19 mouse cellular contexts compared by ENCODE assay signal in the genomic region with DNA sequence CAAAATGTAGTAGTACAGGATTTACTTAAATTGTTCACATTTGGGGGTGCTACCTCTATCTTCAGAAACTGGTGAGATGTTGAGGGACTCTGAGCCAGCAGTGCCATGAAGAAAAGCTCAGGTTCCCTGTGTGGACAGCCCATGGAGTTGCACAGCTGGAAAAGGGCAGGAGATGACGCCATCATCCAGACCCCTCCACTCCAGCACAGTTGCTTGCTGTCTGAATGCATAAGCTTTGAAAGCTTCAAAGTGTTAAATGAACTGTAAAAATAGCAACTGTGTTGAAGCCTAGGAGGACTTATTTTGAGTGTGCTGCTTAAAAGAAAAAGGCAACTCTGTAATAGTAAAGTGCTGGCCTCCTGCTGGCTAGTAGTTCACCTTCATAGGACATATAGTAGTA.
DNase-seq lines count a peak whose midpoint lies in the region; ATAC-seq lines count a peak whose summit lies in the region.
"Had no signal": no experiment of that assay in that cellular context is flagged by ENCODE, and none has a peak within 500 bp of the region (broad histone marks: within the 10 kb centered on the region; RNA-seq: fewer than 3 reads in every experiment).

No protein-coding gene starts in this region.

- H3K4me3 ChIP-seq in neural tube, embryonic 15.5 days (replicated peaks) = no peak overlapping the region
- H3K4me3 ChIP-seq in forebrain, embryonic 13.5 days = no peak overlapping the region
- H3K4me3 ChIP-seq: heart, embryonic 10.5 days; hindbrain, embryonic 10.5 days; limb, embryonic 12.5 days; megakaryocyte, embryonic 14.5 days; neural tube, embryonic 13.5 days had no signal

- no peaks in the 10 kb centered on the region for H3K36me3 ChIP-seq in neural tube, embryonic 15.5 days
- 0 out of 2 replicates have a peak, but pooled peaks cover 3% of the 10 kb centered on the region for H3K36me3 ChIP-seq in forebrain, embryonic 13.5 days (ENCODE audit: poor library complexity, severe bottlenecking)
- H3K36me3 ChIP-seq: heart, embryonic 10.5 days; limb, embryonic 12.5 days; neural tube, embryonic 13.5 days had no signal

- 0 out of 2 replicates have a peak, but pooled peaks cover 5% of the 10 kb centered on the region for H3K4me1 ChIP-seq in neural tube, embryonic 15.5 days
- H3K4me1 ChIP-seq in forebrain, embryonic 13.5 days = peaks cover 7% of the 10 kb centered on the region
- H3K4me1 ChIP-seq: limb, embryonic 12.5 days had no signal

- H3K4me2 ChIP-seq in neural tube, embryonic 15.5 days = no peak overlapping the region
- no peak overlapping the region for H3K4me2 ChIP-seq in forebrain, embryonic 13.5 days
- H3K4me2 ChIP-seq: limb, embryonic 12.5 days; neural tube, embryonic 13.5 days had no signal

- H3K9me3 ChIP-seq in neural tube, embryonic 15.5 days (replicated peaks) = 0 out of 2 replicates have a peak, but pooled peaks cover 6% of the 10 kb centered on the region
- peaks cover 12% of the 10 kb centered on the region; the same call in 1 of the 2 replicates for H3K9me3 ChIP-seq in forebrain, embryonic 13.5 days (replicated peaks)
- H3K9me3 ChIP-seq: heart, embryonic 10.5 days had no signal

- no peaks in the 10 kb centered on the region for H3K27me3 ChIP-seq in neural tube, embryonic 15.5 days (replicated peaks)
- H3K27me3 ChIP-seq in forebrain, embryonic 13.5 days = no peaks in the 10 kb centered on the region
- H3K27me3 ChIP-seq: limb, embryonic 12.5 days; megakaryocyte, embryonic 14.5 days; neural tube, embryonic 13.5 days had no signal

- no peak overlapping the region for H3K9ac ChIP-seq in neural tube, embryonic 15.5 days (replicated peaks)
- H3K9ac ChIP-seq in forebrain, embryonic 13.5 days = no peak overlapping the region
- H3K9ac ChIP-seq: limb, embryonic 12.5 days; liver, embryonic 14.5 days; neural tube, embryonic 13.5 days had no signal

- 15% methylated on average over 1 of the region's 1 CpGs for WGBS in neural tube, embryonic 15.5 days
- WGBS in forebrain, embryonic 13.5 days = 0% methylated on average over 1 of the region's 1 CpGs

- 0 out of 2 replicates have a peak overlapping the region, but pooled peaks have one; percentile 28 for H3K27ac ChIP-seq in neural tube, embryonic 15.5 days (replicated peaks)
- no peak overlapping the region for H3K27ac ChIP-seq in forebrain, embryonic 13.5 days
- H3K27ac ChIP-seq: heart, embryonic 10.5 days; hindbrain, embryonic 10.5 days; limb, embryonic 12.5 days; liver, embryonic 14.5 days; neural tube, embryonic 13.5 days had no signal

- DNase-seq in heart, adult 11 months = peak; percentile 51
- DNase-seq in heart, adult 18-20 months = no peak
- DNase-seq in neural tube, embryonic 10.5 days (ENCODE audit: extremely low spot score, low spot score) = no peak
- no peak for DNase-seq in c-Kit-positive CD71-positive TER-119-positive erythroid progenitor cells, embryonic 14.5 days (ENCODE audit: low spot score)
- no peak for DNase-seq in left cerebral cortex, adult 9 months (ENCODE audit: low spot score in 2 of 2)
- DNase-seq: adrenal gland, postnatal 14 days; kidney, adult 18-20 months; layer of hippocampus, postnatal 36 days; lung, postnatal 10 days; thymus, adult 2 months had no signal

- ATAC-seq in neural tube, embryonic 15.5 days (ENCODE audit: low FRiP score) = no peak
- ATAC-seq in forebrain, embryonic 13.5 days = peak; percentile 53
- ATAC-seq: CD4-positive, CD25-positive, alpha-beta regulatory T cell, adult 4 months had no signal
